Mouse (Mus musculus): ENCODE measurements around the gene Gtf2h1.

DNA sequence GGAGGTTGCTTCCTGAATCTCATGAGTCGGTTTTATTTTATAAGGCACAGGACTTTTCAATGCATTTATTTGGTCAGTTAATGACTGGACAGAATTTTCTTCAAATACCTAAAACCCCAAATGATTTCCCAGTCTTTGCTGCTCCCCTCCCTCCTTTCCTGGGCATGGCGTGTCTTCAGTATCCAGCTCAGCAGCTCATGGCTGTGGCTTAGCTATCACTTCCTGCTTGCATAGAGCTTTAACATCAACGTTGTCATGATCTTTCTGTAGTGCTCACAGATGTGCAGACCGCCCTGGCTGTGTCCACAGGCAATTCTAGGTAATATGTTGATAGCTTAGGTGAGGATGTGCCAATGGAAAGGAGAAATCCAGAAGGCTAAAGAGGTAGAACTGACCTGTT lies 76.1 kb downstream of the Gtf2h1 start:
- no peak for TF ChIP-seq EP300 (optimal IDR thresholded peaks at IDR 0.05)
- no peak for TF ChIP-seq CTCF (IDR thresholded peaks at IDR 0.05; ENCODE audit: low read depth)
